Mouse (Mus musculus) CH12.LX (cell line): Measurements from ENCODE around the gene Klhl11. TPM values are rescaled to one million over a fixed set of nuclear protein-coding genes. Genes with fewer than 3 reads are reported as not detected.

Experiments
- DNase-seq: peaks from one replicate; pipeline ENCODE4 v3.0.0-alpha.2; 2013; ENCODE audit errors: extremely low read depth
- H3K27ac ChIP-seq: 2 replicates; pipeline ENCODE4 v1.5.1; 2012; ENCODE audit warnings: low read depth, mild to moderate bottlenecking, control low read depth, moderate library complexity; ENCODE audit not compliant: insufficient read depth
- H3K27me3 ChIP-seq: replicated peaks from 2 replicates; pipeline ENCODE3; 2012; ENCODE audit warnings: inconsistent platforms
- H3K36me3 ChIP-seq, 2 experiments: replicated peaks in 1 of 2; 2 replicates each; pipeline versions ENCODE3 to v1.6.1; 2012; ENCODE audit warnings: inconsistent platforms in 1 of 2, low read length in 1 of 2, mild to moderate bottlenecking in 1 of 2, mixed read lengths in 1 of 2, moderate library complexity in 1 of 2; ENCODE audit not compliant: control insufficient read depth in 1 of 2, insufficient read depth in 1 of 2
- H3K4me1 ChIP-seq, 2 experiments: 2 replicates each; pipeline ENCODE4 v1.6.1; 2012; ENCODE audit warnings: inconsistent platforms in 1 of 2, moderate library complexity in 1 of 2; ENCODE audit not compliant: insufficient read depth in 2 of 2, control insufficient read depth in 1 of 2
- H3K4me2 ChIP-seq: 2 replicates; pipeline ENCODE4 v1.6.1; 2012; ENCODE audit warnings: low read depth, mild to moderate bottlenecking, control low read depth; ENCODE audit not compliant: poor library complexity, insufficient read depth, severe bottlenecking
- H3K4me3 ChIP-seq, 3 experiments: fragments of 150-350 bp in 1 of 3; sonication (generic) in 1 of 3; replicated peaks in 1 of 3; 2 replicates each; pipeline versions ENCODE3 to v1.5.1; 2011 to 2012; ENCODE audit warnings: low read depth in 2 of 3, low read length in 2 of 3, mild to moderate bottlenecking in 2 of 3, moderate library complexity in 2 of 3, control low read depth in 1 of 3, improper control_type of control experiment in 1 of 3, inconsistent platforms in 1 of 3, mixed read lengths in 1 of 3; ENCODE audit not compliant: poor library complexity in 1 of 3
- H3K79me2 ChIP-seq: replicated peaks from 2 replicates; pipeline ENCODE4 v1.6.1; 2012; ENCODE audit warnings: mild to moderate bottlenecking, moderate library complexity; ENCODE audit not compliant: control insufficient read depth, poor library complexity, insufficient read depth, severe bottlenecking; ENCODE audit errors: extremely low read depth
- H3K9ac ChIP-seq: 2 replicates; pipeline ENCODE4 v1.6.1; 2012; ENCODE audit warnings: low read depth, mild to moderate bottlenecking, control low read depth, moderate library complexity; ENCODE audit not compliant: insufficient read depth
- H3K9me3 ChIP-seq: replicated peaks from 2 replicates; pipeline ENCODE3; 2012; ENCODE audit warnings: low read length, inconsistent platforms, mixed read lengths
- CTCF ChIP-seq, 2 experiments: IDR thresholded peaks in 1 of 2; conservative IDR thresholded peaks in 1 of 2; 2 replicates each; pipeline ENCODE4 v1.5.1; 2011 to 2012; ENCODE audit warnings: low read depth in 2 of 2, low read length in 2 of 2, improper control_type of control experiment in 1 of 2, inconsistent platforms in 1 of 2, mild to moderate bottlenecking in 1 of 2, moderate library complexity in 1 of 2
- ETS1 ChIP-seq: conservative IDR thresholded peaks from 2 replicates; pipeline ENCODE4 v1.6.1; 2012; ENCODE audit warnings: low read depth, mild to moderate bottlenecking, inconsistent platforms, low read length, improper control_type of control experiment, moderate library complexity
- IRF4 ChIP-seq: IDR thresholded peaks from 2 replicates; pipeline ENCODE4 v1.6.1; 2014; ENCODE audit warnings: low read depth, mild to moderate bottlenecking, inconsistent platforms, low read length, improper control_type of control experiment
- JUN ChIP-seq: IDR thresholded peaks from 2 replicates; pipeline ENCODE4 v1.6.1; 2011; ENCODE audit warnings: low read depth, mild to moderate bottlenecking, low read length, improper control_type of control experiment, moderate library complexity; ENCODE audit not compliant: insufficient read depth
- JUND ChIP-seq: conservative IDR thresholded peaks from 2 replicates; pipeline ENCODE4 v1.6.1; 2011; ENCODE audit warnings: low read depth, low read length, improper control_type of control experiment
- MAX ChIP-seq: IDR thresholded peaks from 2 replicates; pipeline ENCODE4 v1.6.1; 2011; ENCODE audit warnings: low read length, improper control_type of control experiment
- MYC ChIP-seq: IDR thresholded peaks from 2 replicates; pipeline ENCODE4 v1.6.1; 2011; ENCODE audit warnings: low read depth, mild to moderate bottlenecking, improper control_type of control experiment, low read length
- NRF1 ChIP-seq: IDR thresholded peaks from 2 replicates; pipeline ENCODE4 v1.6.1; 2014; ENCODE audit warnings: low read depth, mild to moderate bottlenecking, inconsistent platforms, low read length, improper control_type of control experiment, moderate library complexity
- PAX5 ChIP-seq: IDR thresholded peaks from 2 replicates; pipeline ENCODE4 v1.6.1; 2012; ENCODE audit warnings: low read length, inconsistent platforms, mixed read lengths
- POLR2AphosphoS2 ChIP-seq: IDR thresholded peaks from 2 replicates; pipeline ENCODE4 v1.6.1; 2011; ENCODE audit warnings: low read depth, low read length, improper control_type of control experiment
- RAD21 ChIP-seq: IDR thresholded peaks from 2 replicates; pipeline ENCODE4 v1.6.1; 2011; ENCODE audit warnings: low read depth, mild to moderate bottlenecking, low read length, improper control_type of control experiment, moderate library complexity
- RCOR1 ChIP-seq: conservative IDR thresholded peaks from 2 replicates; pipeline ENCODE4 v1.6.1; 2012; ENCODE audit warnings: low read depth, mild to moderate bottlenecking, inconsistent platforms, low read length, improper control_type of control experiment
- SIN3A ChIP-seq: IDR thresholded peaks from 2 replicates; pipeline ENCODE4 v1.6.1; 2012; ENCODE audit warnings: low read length, improper control_type of control experiment, inconsistent platforms
- SMC3 ChIP-seq: IDR thresholded peaks from 2 replicates; pipeline ENCODE4 v1.6.1; 2011; ENCODE audit warnings: low read depth, low read length, improper control_type of control experiment
- USF1 ChIP-seq: IDR thresholded peaks from 2 replicates; pipeline ENCODE4 v1.6.1; 2014; ENCODE audit warnings: low read depth, mild to moderate bottlenecking, inconsistent platforms, low read length, improper control_type of control experiment
- USF2 ChIP-seq: conservative IDR thresholded peaks from 2 replicates; pipeline ENCODE4 v1.6.1; 2011; ENCODE audit warnings: low read depth, low read length, improper control_type of control experiment
- ZKSCAN1 ChIP-seq: IDR thresholded peaks from 2 replicates; pipeline ENCODE4 v1.6.1; 2012; ENCODE audit warnings: low read depth, inconsistent platforms, low read length, improper control_type of control experiment, borderline replicate concordance
- dilution Hi-C: fragments of 300-500 bp; cut with MboI; formaldehyde crosslinking; loops from 2 replicates; pipeline ENCODE4 v1.14.3; 2020; ENCODE audit warnings: low sequenced_read_pairs; ENCODE audit not compliant: extremely low pct_unique_long_range_greater_than_20kb, extremely low pct_ligation_motif_present
- in situ Hi-C: fragments of 300-500 bp; cut with MboI; formaldehyde crosslinking; loops from 3 replicates; pipeline ENCODE4 v1.14.3; 2019; ENCODE audit warnings: low sequenced_read_pairs, low pct_ligation_motif_present, low pct_unique_long_range_greater_than_20kb, mixed read lengths
- polyA plus RNA-seq: library from polyadenylated mRNA; unstranded; fragments of >175 nt; gene quantifications from 2 replicates; pipeline ENCODE4 v1.2.1, GENCODE M21; 2012; ENCODE audit warnings: low read depth; ENCODE audit not compliant: insufficient read length
- total RNA-seq, 2 experiments: library from RNA; depleted of rRNA; stranded (reverse); fragments of 300-350 nt in 1 of 2; fragments of >200 nt in 1 of 2; gene quantifications; 2 replicates each; pipeline ENCODE4 v1.2.3; 2012 to 2014

Klhl11 gene
- total and polyA plus RNA-seq, 3 experiments: 9.8 to 19.5 (median 12.8) TPM

DNA sequence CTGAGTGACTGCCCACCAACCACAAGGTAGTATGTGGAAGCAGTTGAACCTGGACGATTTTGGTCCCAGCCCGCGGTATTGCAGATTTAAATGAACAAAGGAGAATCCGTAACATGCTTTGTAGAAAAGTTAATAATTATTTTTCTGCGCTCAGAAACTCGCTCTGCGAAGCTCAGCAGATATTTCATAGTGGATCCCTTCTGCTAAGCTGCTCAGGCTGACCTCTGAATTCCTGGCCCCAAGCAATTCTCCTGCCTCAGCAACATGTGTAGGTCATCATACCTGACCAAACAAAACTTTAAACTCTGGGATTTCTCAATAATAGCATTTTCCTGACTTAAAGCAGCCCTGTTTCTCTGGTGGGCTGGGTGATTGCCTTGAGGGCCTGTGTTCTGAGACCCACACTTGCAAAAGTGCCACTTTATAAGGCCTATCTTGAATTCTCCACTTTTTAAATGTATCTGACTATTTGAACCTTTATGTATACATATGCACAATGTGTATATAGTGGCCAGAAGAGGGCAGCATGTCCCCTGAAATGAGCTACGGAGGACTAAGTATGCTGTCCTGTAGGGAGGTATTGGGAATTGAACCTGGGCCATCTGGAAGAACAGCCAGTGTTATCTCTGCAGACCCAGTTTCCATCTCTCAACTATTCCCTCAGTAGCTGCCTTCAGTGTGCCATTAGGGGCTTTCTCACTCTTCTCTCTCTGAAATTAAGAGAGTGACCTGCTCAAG is 13.4 kb upstream of the Klhl11 start:
- H3K36me3 ChIP-seq: peaks cover 86 to 97% of the 10 kb centered on the region in 2 experiments
- peak; percentile 43 for DNase-seq
- dilution Hi-C loops: no loop called here

DNA sequence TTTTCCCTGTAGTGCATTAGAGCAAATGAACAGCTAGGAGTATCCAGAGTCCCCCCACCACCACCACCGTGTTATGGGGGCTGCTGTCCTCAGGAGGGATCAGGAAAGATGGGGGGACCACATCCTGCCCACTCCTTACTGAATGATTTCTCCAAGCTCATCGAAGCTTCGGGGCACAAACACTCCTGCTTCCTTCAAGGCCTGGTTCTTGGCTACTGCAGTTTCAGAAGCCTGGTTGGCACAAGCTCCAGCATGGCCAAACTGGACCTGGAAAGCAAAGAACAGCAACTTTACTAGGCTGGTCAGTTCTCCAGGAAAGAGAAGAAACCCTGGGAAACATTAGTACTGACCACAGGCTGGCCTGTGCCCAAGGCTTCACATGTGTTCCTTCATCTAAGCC is 11.9 kb upstream of the Klhl11 start:
- no peak for DNase-seq
- Histone ChIP-seq H3K36me3 (peaks cover 87 to 97% of the 10 kb centered on the region in 2 experiments), H3K4me2 (no peak overlapping the region), H3K4me3 (no peak overlapping the region), H3K27me3 (no peaks in the 10 kb centered on the region), H3K9me3 (no peaks in the 10 kb centered on the region), H3K9ac (no peak overlapping the region), H3K4me1 (no peaks in the 10 kb centered on the region), H3K27ac (no peak overlapping the region), H3K79me2 (no peaks in the 10 kb centered on the region)
- dilution Hi-C loops (no loop called here), in situ Hi-C loops (loop anchor here (5.0 kb wide), 1 partner anchor 122 kb away; no protein-coding TSS in a partner anchor)
- TF ChIP-seq PAX5 (no peak), IRF4 (no peak)

More for the DNA sequence above, 13.4 kb upstream of the Klhl11 start:
- no peak overlapping the region for H3K27ac ChIP-seq
- no peak overlapping the region for H3K9ac ChIP-seq
- H3K27me3 ChIP-seq: no peaks in the 10 kb centered on the region
- H3K9me3 ChIP-seq: no peaks in the 10 kb centered on the region
- no peaks in the 10 kb centered on the region for H3K79me2 ChIP-seq
- H3K4me2 ChIP-seq: no peak overlapping the region
- in situ Hi-C loops: no loop called here
- H3K4me1 ChIP-seq: no peaks in the 10 kb centered on the region
- TF ChIP-seq USF1 (no peak), SMC3 (peak; percentile 39), POLR2AphosphoS2 (no peak), MYC (no peak), ZKSCAN1 (no peak), JUND (no peak), RAD21 (peak; percentile 69), SIN3A (no peak), RCOR1 (no peak), USF2 (no peak), ETS1 (no peak), CTCF (conservative IDR thresholded peaks at IDR 0.05 in 1 of 2, IDR thresholded peaks at IDR 0.05 in 1 of 2; ENCODE audit: low read depth in 2 of 2, low read length in 2 of 2) (peak; percentile 36 to 76; a peak in 3 of 4 replicates), NRF1 (no peak), JUN (no peak), MAX (no peak)
- H3K4me3 ChIP-seq: no peak overlapping the region
